Mouse (Mus musculus) liver, adult 2 months (tissue): ENCODE data around the gene Zan.

Experiments used
- CTCF ChIP-seq: fragments of 200-500 bp; IDR thresholded peaks from 2 replicates; pipeline ENCODE4 v1.5.1; 2011; ENCODE audit warnings: low read depth, low read length, control low read depth
- POLR2A ChIP-seq: fragments of 200-500 bp; IDR thresholded peaks from 2 replicates; pipeline ENCODE4 v1.6.1; 2011; ENCODE audit warnings: low read length, control low read depth; ENCODE audit not compliant: insufficient read depth; ENCODE audit errors: extremely low read depth

DNA sequence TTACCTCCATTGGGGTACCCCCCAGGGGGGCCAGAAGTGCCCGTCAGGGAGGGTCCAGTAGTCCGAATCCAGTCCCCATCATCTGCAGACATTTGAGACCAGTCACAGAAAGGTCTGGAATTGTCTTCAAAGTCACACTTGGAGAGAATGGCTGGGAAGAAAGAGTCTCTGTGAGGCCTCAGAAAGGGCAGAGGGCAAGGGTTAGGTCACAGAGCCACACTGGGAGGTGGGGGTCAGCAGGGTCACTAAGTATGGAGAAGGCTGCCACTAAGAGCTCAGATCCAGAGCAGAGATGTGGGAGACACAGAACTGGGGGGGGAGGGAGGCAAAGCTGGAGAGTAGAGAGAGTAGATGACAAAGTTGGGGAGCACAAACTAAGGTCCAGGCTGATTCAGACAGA, 2.5 kb downstream of the Zan start:
- TF ChIP-seq CTCF (no peak), POLR2A (no peak)
